Mouse (Mus musculus) lung, embryonic 16.5 days (tissue): ENCODE measurements around the gene Gpc6. TPM values are rescaled to one million over a fixed set of nuclear protein-coding genes. Genes with fewer than 3 reads are reported as not detected.

ENCODE experiments used
- ATAC-seq: fragments of 200-750 bp; cut with Nextera tagmentation; 2 replicates; pipeline ENCODE4 v1.8.0; 2017; ENCODE audit warnings: low read depth, mild to moderate bottlenecking, moderate library complexity
- H3K27ac ChIP-seq: fragments of 300-500 bp; sonication (generic); 2 replicates; pipeline ENCODE4 v1.5.1; 2014; ENCODE audit warnings: mild to moderate bottlenecking, control low read depth, low read length
- H3K27me3 ChIP-seq: fragments of 300-500 bp; sonication (generic); 2 replicates; pipeline ENCODE4 v1.6.1; 2014; ENCODE audit warnings: low read depth, low read length, mixed read lengths; ENCODE audit not compliant: control insufficient read depth, insufficient read depth
- H3K36me3 ChIP-seq: fragments of 300-500 bp; sonication (generic); 2 replicates; pipeline ENCODE4 v1.6.1; 2014; ENCODE audit warnings: low read length; ENCODE audit not compliant: control insufficient read depth, insufficient read depth
- H3K4me1 ChIP-seq: fragments of 300-500 bp; sonication (generic); replicated peaks from 2 replicates; pipeline ENCODE4 v1.6.1; 2014; ENCODE audit warnings: low read length, mixed read lengths; ENCODE audit not compliant: control insufficient read depth, insufficient read depth
- H3K4me2 ChIP-seq: fragments of 300-500 bp; sonication (generic); 2 replicates; pipeline ENCODE4 v1.6.1; 2014; ENCODE audit warnings: low read depth, low read length, control low read depth
- H3K4me3 ChIP-seq: fragments of 300-500 bp; sonication (generic); 2 replicates; pipeline ENCODE4 v1.5.1; 2014; ENCODE audit warnings: mild to moderate bottlenecking, low read length, control low read depth
- H3K9ac ChIP-seq: fragments of 300-500 bp; sonication (generic); 2 replicates; pipeline ENCODE4 v1.6.1; 2014; ENCODE audit warnings: low read length, control low read depth
- H3K9me3 ChIP-seq: fragments of 300-500 bp; sonication (generic); 2 replicates; pipeline ENCODE4 v1.6.1; 2016; ENCODE audit warnings: low read length; ENCODE audit not compliant: control insufficient read depth
- WGBS: fragments of 180-500 bp; shearing (Covaris S2); extraction: QIAGEN DNeasy Blood & Tissue Kit; methylation state at CpG from one replicate; pipeline ENCODE4 v1.1.7; 2014; 5-methylcytosine and 5-hydroxymethylcytosine counted together
- polyA plus RNA-seq: library from polyadenylated mRNA; unstranded; fragments of >200 nt; fragmentation: Nextera tagmentation; extraction: Ambion mirVana; gene quantifications from 2 replicates; pipeline ENCODE4 v1.2.1, GENCODE M21; 2015

Gene Gpc6
- polyA plus RNA-seq, 1 experiment from 2014 or later = 26.1 TPM

GRCm38 (mm10) chr14:117514829-117515228 lies 589.7 kb downstream of the Gpc6 start:
- no peaks in the 10 kb centered on the region for H3K4me1 ChIP-seq
- ATAC-seq = no peak
- no peak overlapping the region for H3K9ac ChIP-seq
- no peak overlapping the region for H3K27ac ChIP-seq
- H3K36me3 ChIP-seq = no peaks in the 10 kb centered on the region
- no peak overlapping the region for H3K4me2 ChIP-seq
- WGBS = 40% methylated on average over 2 of the region's 2 CpGs
- no peaks in the 10 kb centered on the region for H3K9me3 ChIP-seq
- H3K4me3 ChIP-seq = no peak overlapping the region
- H3K27me3 ChIP-seq = no peaks in the 10 kb centered on the region

- ATAC-seq = no peak
- 43% methylated on average over 8 of the region's 8 CpGs for WGBS
These were observed 594.5 kb downstream of the Gpc6 start for GRCm38 (mm10) chr14:117519574-117519973.

GRCm38 (mm10) chr14:117520706-117521105 lies 595.6 kb downstream of the Gpc6 start:
- Histone ChIP-seq H3K4me2 (no peak overlapping the region), H3K27ac (no peak overlapping the region), H3K36me3 (no peaks in the 10 kb centered on the region), H3K27me3 (no peaks in the 10 kb centered on the region), H3K9ac (no peak overlapping the region), H3K9me3 (no peaks in the 10 kb centered on the region), H3K4me1 (no peaks in the 10 kb centered on the region), H3K4me3 (no peak overlapping the region)
- no peak for ATAC-seq
- 80% methylated on average over 2 of the region's 2 CpGs for WGBS

More at GRCm38 (mm10) chr14:117519574-117519973, 594.5 kb downstream of the Gpc6 start:
- Histone ChIP-seq H3K36me3 (no peaks in the 10 kb centered on the region), H3K4me3 (no peak overlapping the region), H3K9ac (no peak overlapping the region), H3K4me1 (no peaks in the 10 kb centered on the region), H3K4me2 (no peak overlapping the region), H3K27me3 (no peaks in the 10 kb centered on the region), H3K27ac (no peak overlapping the region), H3K9me3 (no peaks in the 10 kb centered on the region)

GRCm38 (mm10) chr14:117525133-117525532 lies 600.0 kb downstream of the Gpc6 start:
- H3K36me3 ChIP-seq = no peaks in the 10 kb centered on the region
- no peak overlapping the region for H3K27ac ChIP-seq
- WGBS = 64% methylated on average over 6 of the region's 6 CpGs
- H3K4me1 ChIP-seq = no peaks in the 10 kb centered on the region
- H3K4me3 ChIP-seq = no peak overlapping the region
- H3K9me3 ChIP-seq = no peaks in the 10 kb centered on the region
- no peak for ATAC-seq
- H3K27me3 ChIP-seq = no peaks in the 10 kb centered on the region
- H3K4me2 ChIP-seq = no peak overlapping the region
- H3K9ac ChIP-seq = no peak overlapping the region

GRCm38 (mm10) chr14:117527053-117527452 lies 601.9 kb downstream of the Gpc6 start:
- Histone ChIP-seq H3K4me3 (no peak overlapping the region), H3K36me3 (no peaks in the 10 kb centered on the region), H3K27ac (no peak overlapping the region), H3K9ac (no peak overlapping the region), H3K4me1 (no peaks in the 10 kb centered on the region), H3K27me3 (no peaks in the 10 kb centered on the region), H3K4me2 (no peak overlapping the region), H3K9me3 (no peaks in the 10 kb centered on the region)
- ATAC-seq = no peak
- WGBS = 88% methylated on average over 7 of the region's 7 CpGs

- Histone ChIP-seq H3K4me3 (no peak overlapping the region), H3K9me3 (no peaks in the 10 kb centered on the region)
These were observed 604.3 kb downstream of the Gpc6 start for GRCm38 (mm10) chr14:117529439-117529838.

GRCm38 (mm10) chr14:117552776-117553175 lies 627.7 kb downstream of the Gpc6 start:
- Histone ChIP-seq H3K9me3 (no peaks in the 10 kb centered on the region), H3K4me3 (no peak overlapping the region), H3K36me3 (no peaks in the 10 kb centered on the region), H3K4me2 (no peak overlapping the region), H3K27me3 (no peaks in the 10 kb centered on the region), H3K9ac (no peak overlapping the region), H3K4me1 (no peaks in the 10 kb centered on the region), H3K27ac (no peak overlapping the region)
- ATAC-seq = no peak

More at GRCm38 (mm10) chr14:117529439-117529838, 604.3 kb downstream of the Gpc6 start:
- 76% methylated on average over 3 of the region's 3 CpGs for WGBS
- Histone ChIP-seq H3K36me3 (no peaks in the 10 kb centered on the region), H3K27ac (no peak overlapping the region), H3K4me1 (no peaks in the 10 kb centered on the region), H3K9ac (no peak overlapping the region), H3K4me2 (no peak overlapping the region), H3K27me3 (no peaks in the 10 kb centered on the region)
- ATAC-seq = no peak

GRCm38 (mm10) chr14:117556715-117557320 lies 631.7 kb downstream of the Gpc6 start:
- no peak overlapping the region for H3K27ac ChIP-seq
- H3K4me2 ChIP-seq = no peak overlapping the region
- ATAC-seq = no peak
- 72% methylated on average over 7 of the region's 7 CpGs for WGBS
- no peaks in the 10 kb centered on the region for H3K27me3 ChIP-seq
- no peak overlapping the region for H3K4me3 ChIP-seq
- no peaks in the 10 kb centered on the region for H3K9me3 ChIP-seq
- no peaks in the 10 kb centered on the region for H3K36me3 ChIP-seq
- H3K9ac ChIP-seq = no peak overlapping the region
- H3K4me1 ChIP-seq = no peaks in the 10 kb centered on the region

- H3K27ac ChIP-seq = no peak overlapping the region
- no peak for ATAC-seq
- no peaks in the 10 kb centered on the region for H3K27me3 ChIP-seq
- no peak overlapping the region for H3K4me3 ChIP-seq
- no peak overlapping the region for H3K4me2 ChIP-seq
- 81% methylated on average over 4 of the region's 4 CpGs for WGBS
- no peaks in the 10 kb centered on the region for H3K36me3 ChIP-seq
- H3K9me3 ChIP-seq = no peaks in the 10 kb centered on the region
- H3K4me1 ChIP-seq = no peaks in the 10 kb centered on the region
- H3K9ac ChIP-seq = no peak overlapping the region
These were observed 637.0 kb downstream of the Gpc6 start for GRCm38 (mm10) chr14:117562146-117562545.

- H3K9ac ChIP-seq = no peak overlapping the region
- WGBS = 80% methylated on average over 4 of the region's 4 CpGs
- H3K9me3 ChIP-seq = no peaks in the 10 kb centered on the region
These were observed 644.2 kb downstream of the Gpc6 start for GRCm38 (mm10) chr14:117569278-117569677.

More at GRCm38 (mm10) chr14:117569278-117569677, 644.2 kb downstream of the Gpc6 start:
- no peaks in the 10 kb centered on the region for H3K4me1 ChIP-seq
- H3K27me3 ChIP-seq = no peaks in the 10 kb centered on the region
- no peaks in the 10 kb centered on the region for H3K36me3 ChIP-seq
- no peak for ATAC-seq
- H3K4me2 ChIP-seq = no peak overlapping the region
- no peak overlapping the region for H3K27ac ChIP-seq
- no peak overlapping the region for H3K4me3 ChIP-seq
